Mouse (Mus musculus) brain, embryonic 14.5 days (tissue): ENCODE data around the gene Erbb2.

ENCODE experiments used
- CTCF ChIP-seq: fragments of 200-500 bp; IDR thresholded peaks from 2 replicates; pipeline ENCODE4 v1.5.1; 2012; ENCODE audit warnings: inconsistent platforms, mild to moderate bottlenecking, moderate library complexity, borderline replicate concordance; ENCODE audit not compliant: insufficient read depth, insufficient read length; ENCODE audit errors: extremely low read depth
- POLR2A ChIP-seq: fragments of 200-500 bp; IDR thresholded peaks from 2 replicates; pipeline ENCODE4 v1.6.1; 2012; ENCODE audit warnings: mild to moderate bottlenecking, inconsistent platforms, borderline replicate concordance; ENCODE audit not compliant: poor library complexity, insufficient read depth, insufficient read length, severe bottlenecking; ENCODE audit errors: extremely low read depth

DNA sequence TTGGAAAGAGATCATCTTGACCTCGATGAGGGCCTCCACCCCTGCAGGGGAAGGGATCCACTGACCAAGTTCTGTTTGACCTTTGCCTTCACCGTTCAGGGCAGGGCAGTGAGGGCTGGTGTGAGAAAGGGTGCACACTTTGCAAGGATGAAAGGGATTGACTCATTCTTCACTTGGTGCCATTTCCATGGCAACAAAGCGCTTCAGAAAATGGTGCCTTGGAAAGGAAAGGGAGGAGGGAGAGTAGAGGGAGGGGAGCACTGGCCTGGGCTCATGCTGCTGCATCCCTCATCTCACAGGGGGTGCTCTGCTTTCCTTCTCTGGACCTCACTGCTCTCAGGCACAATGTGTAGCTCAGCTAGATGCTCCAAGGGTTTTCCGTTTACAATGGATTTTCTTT is 60.4 kb downstream of the Erbb2 start:
- TF ChIP-seq CTCF = no peak
- TF ChIP-seq POLR2A = no peak
